Mouse (Mus musculus) heart, adult 10 weeks (tissue): ENCODE measurements around the gene Nfat5. TPM values are rescaled to one million over a fixed set of nuclear protein-coding genes. Genes with fewer than 3 reads are reported as not detected.

Experiments
- polyA plus RNA-seq: library from polyadenylated mRNA; stranded (reverse); fragments of 350-450 nt; fragmentation: Illumina TruSeq; extraction: RNeasy Lipid Tissue Mini Kit (QIAGEN cat#74804); gene quantifications from one replicate; pipeline ENCODE4 v1.2.3, GENCODE M21; 2014; ENCODE audit warnings: low read depth, low replicate concordance

Gene Nfat5
- polyA plus RNA-seq, result 18.0 TPM

GRCm38 (mm10) chr8:107292928-107293601, at the start of gene Nfat5:
TSS of gene Nfat5 (plus strand) at chr8:107293470.

GRCm38 (mm10) chr8:107403038-107403781, 109.9 kb downstream of the Nfat5 start, which contains the start of gene Nqo1:
TSS of gene Nqo1 (minus strand) at chr8:107403206.

GRCm38 (mm10) chr8:107424597-107425229, 131.4 kb downstream of the Nfat5 start, which contains the start of gene Nob1:
TSS of gene Nob1 (minus strand) at chr8:107425051.

Other genes with a start within 250 kb of the Nfat5 start
- gene Pdf, start 244.9 kb upstream of the Nfat5 start, polyA plus RNA-seq, result 65.7 TPM
- 22.4 TPM for gene Cog8, start 236.8 kb upstream of the Nfat5 start, polyA plus RNA-seq
- 21.3 TPM for gene Nip7, start 236.6 kb upstream of the Nfat5 start, polyA plus RNA-seq
- not detected for gene Tmed6, start 227.8 kb upstream of the Nfat5 start, polyA plus RNA-seq
- 15.6 TPM for gene Terf2, start 196.9 kb upstream of the Nfat5 start, polyA plus RNA-seq
- 43.1 TPM for gene Cyb5b, start 142.8 kb upstream of the Nfat5 start, polyA plus RNA-seq
- gene Nqo1, start 109.7 kb downstream of the Nfat5 start, polyA plus RNA-seq, result 84.5 TPM
- 28.4 TPM for gene Nob1, start 131.6 kb downstream of the Nfat5 start, polyA plus RNA-seq
- gene Wwp2, start 142.9 kb downstream of the Nfat5 start, polyA plus RNA-seq, result 16.9 TPM